Mouse (Mus musculus) layer of hippocampus, adult 18-20 months (tissue): ENCODE measurements around the gene Acacb. TPM values are rescaled to one million over a fixed set of nuclear protein-coding genes. Genes with fewer than 3 reads are reported as not detected.
A peak's percentile ranks its signal among the peaks of the same experiment; 100 is the strongest.

Experiments
- DNase-seq, 2 experiments: peaks; one replicate each; pipeline ENCODE4 v3.0.0; 2022; ENCODE audit warnings: low spot score in 2 of 2
- total RNA-seq, 2 experiments: library from RNA; stranded (reverse); gene quantifications; 2 replicates each; pipeline ENCODE4 v1.2.3; 2021

Acacb gene
- total RNA-seq, 2 experiments from 2014 or later, result 6.4 to 6.5 TPM

DNA sequence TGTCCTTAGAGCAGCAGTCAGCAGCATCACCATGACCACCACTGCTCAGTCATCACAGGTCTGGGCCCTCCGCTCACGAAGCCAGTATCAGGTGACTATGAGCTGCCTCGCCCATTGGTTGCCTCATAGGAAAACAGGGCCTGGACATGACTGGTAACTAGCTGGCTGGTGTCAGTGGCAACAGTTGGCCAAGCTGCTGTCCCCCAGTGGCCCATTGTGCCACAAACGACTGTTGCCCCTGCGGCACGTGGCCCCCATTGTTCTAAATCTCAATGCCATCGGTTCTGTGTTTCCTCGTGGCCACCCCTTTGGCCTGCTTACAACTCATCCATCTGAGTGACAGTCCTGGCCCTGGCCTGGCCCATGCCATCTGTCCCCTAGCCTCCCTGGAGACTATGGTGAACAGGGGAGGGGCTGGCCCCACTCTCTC lies 117.7 kb downstream of the Acacb start:
- no peak for DNase-seq

DNA sequence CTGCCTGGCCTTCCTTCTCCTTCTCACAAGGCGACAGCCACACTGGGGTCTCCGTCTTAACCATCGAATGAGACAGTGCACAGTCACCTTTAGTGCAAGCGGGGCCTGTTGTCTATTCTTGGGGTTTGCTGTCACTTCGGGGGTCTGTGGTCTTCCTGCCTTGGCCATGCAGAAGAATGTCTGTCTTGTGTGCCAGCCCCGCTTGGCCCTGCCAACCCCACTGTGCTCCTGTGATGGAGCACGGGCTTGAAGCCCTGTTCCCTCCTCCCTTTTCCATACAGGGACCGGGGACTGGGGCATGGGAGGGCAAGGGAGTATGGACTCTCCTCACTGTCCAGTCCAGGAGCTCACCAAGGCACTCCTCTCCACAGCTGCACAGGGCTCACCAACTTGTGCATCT lies 118.5 kb downstream of the Acacb start:
- DNase-seq, result no peak

GRCm38 (mm10) chr5:114268646-114269045 lies 122.3 kb downstream of the Acacb start:
- no peak for DNase-seq

- DNase-seq, result no peak
Measured at GRCm38 (mm10) chr5:114269499-114269898, 123.2 kb downstream of the Acacb start.

DNA sequence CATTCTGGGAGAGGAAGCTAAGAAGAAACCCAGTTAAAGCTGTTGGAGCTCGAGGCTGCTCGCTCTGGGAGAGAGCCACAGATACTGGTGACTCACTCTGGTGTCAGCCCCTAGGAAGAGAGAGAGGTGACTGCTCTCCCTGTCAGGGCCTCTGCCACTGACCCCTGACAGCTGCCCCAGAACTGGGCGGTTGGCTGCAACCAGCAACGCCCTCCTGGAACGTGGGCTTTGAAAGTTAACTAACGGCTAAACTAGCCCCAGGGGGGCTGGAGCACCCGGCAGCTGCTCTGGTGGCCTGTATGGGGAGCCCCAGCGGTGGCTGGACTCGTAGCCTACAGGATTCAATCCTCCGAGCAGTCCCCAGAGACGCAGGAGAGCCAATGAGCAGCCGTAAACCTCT lies 123.6 kb downstream of the Acacb start:
- DNase-seq, result no peak

DNA sequence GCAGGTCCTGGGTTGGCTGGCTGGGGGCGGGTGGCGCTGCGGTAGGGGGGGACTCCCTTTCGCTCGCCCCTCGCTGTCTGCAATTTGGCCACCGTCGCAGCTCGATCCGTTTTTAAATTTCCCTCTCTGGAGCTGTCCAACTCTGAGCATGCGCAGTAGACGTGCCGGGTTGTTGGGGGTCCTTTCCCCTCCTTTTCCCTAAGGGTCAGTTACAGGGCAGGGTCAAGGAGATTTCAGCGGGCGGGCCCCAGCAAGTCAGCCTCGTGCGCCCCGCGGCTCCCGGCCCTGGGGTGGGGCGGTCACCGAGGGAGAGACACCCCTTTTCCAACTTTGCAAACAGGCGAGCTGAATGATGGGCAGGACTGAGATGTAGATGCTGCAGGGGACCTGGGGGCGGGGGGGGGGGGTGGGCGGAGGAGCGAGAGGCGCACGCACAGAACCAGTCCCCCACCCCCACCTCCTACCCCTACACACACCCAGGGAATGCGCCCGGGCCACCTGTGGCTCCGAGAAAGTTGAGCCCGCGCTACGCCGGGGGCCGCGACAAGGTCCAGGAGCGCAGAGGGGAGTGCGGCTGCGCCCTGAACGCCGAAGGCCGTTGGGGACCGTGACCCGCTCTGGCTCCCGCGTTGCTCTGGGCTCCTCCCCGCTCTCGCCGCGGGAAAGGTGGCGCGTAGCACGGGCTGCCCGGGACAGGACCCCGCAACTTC lies 127.5 kb downstream of the Acacb start, which contains the start of gene Foxn4:
TSS of gene Foxn4 (minus strand) at position 115 of the 710 bp plus-strand sequence.
- no peak for DNase-seq

GRCm38 (mm10) chr5:114275339-114275738 lies 129.0 kb downstream of the Acacb start:
- DNase-seq, result no peak

DNA sequence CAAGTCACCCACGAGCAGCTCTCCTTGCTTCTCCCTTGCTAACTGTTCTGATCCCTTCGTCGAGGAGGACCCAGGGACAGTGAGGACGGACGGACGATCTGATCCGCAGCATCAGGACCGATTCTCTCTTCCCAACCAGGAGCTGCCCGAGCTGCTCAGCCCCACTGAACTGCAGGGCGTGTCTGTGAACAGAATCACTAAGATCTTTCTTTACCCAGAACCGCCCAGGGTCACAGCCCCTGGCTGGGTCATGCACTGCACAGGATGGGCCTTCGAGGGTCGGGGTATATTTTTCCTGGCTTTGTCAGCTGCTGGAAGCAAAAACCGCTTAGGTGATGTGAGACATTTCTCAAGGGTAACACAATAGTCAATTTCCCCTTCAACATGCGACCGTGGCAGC lies 129.7 kb downstream of the Acacb start:
- no peak for DNase-seq

GRCm38 (mm10) chr5:114279382-114280143 lies 133.2 kb downstream of the Acacb start:
- DNase-seq, result no peak

GRCm38 (mm10) chr5:114282346-114282745 lies 136.0 kb downstream of the Acacb start:
- no peak for DNase-seq

DNA sequence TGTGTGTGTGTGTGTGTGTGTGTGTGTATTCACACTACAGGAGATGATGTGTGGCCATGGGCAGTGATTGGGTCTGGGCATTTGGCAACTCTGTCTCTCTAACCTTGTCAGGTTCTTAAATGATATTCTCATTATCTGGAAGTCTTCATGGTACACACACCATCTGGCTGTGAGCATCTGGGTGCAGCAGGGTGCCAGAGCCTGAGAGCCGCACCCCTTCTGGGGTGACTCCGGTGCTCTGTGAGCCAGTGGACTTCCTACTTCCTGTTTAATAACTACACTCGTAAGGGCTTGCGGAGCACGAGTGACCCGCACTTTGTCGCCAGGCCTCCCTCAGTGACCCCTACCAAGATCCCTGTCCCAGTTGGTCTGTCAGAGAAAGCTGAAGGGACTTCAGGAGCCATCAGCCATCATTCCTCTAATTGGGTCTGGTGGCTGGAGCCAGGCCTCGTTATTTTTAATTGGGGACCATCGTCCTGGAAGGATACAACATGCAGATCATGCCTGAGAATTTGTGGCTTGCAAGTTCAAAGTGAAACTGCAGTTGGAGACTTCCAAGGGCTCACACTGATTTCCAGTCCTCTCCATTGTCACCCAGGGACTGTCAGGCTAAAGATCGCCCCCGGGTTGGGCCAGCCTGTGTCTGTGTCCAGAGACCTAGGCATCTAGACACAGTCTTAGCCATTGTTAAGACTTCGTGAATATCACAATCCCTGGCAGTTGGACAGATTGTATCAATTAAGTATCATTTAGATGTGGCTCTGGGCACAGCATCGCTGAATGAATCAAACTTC lies 138.5 kb downstream of the Acacb start:
- DNase-seq, result peak in 1 of 2 experiments; percentile 29

- DNase-seq, result peak; percentile 8 to 29
Measured at GRCm38 (mm10) chr5:114285398-114285700, 139.0 kb downstream of the Acacb start.

DNA sequence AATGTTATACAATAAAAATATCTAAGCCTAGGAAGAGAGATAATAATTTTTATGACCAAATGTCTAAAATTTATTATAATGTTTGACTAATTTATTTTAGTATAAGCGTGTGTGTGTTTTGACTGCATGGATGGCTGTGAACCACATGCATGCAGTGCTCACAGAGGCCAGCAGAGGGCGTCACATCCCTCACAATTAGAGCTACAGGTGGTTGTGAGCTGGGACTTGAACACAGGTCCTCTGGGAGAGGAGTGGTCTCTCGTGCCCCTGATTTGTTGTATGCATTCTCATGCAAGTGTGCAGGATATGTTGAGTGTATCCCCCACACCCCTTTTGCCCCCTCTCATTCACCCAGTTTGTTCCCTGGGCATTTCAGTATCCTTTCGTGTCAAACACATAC lies 139.8 kb downstream of the Acacb start:
- no peak for DNase-seq

DNA sequence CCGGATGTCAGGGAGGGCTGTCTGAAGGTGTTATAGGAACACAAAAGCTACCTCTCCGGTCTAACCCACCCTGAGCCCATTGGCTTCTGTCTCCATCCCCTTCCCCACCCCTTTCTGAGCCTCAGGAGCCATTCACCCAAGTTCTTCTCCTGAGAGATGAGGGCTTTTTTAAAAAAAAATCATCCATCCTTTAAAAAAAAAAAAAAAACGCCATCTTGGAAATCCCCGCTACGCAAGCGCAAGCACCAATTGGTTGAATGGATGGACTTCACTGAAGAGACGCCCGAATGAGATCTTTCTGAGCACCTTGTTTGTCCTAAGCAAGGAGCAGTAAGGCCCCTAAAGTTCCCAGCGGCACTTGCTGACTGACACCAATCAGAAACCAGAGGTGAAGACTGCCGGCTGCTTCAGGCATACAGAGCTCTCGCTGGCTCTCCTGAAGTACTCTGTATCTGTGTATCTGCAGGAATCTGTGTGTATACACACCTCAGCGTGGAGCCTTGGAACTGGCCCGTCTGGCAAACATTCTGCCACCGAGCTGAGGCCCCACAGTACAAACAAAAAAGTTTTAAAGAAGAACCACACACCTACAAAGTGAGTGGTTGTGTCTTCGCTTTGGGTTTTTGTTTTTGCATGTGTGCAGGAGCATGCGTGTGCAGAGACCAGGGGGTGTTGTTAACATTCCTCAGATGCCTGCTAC lies 140.7 kb downstream of the Acacb start:
- DNase-seq, result no peak

GRCm38 (mm10) chr5:114288396-114288795 lies 142.1 kb downstream of the Acacb start:
- no peak for DNase-seq

DNA sequence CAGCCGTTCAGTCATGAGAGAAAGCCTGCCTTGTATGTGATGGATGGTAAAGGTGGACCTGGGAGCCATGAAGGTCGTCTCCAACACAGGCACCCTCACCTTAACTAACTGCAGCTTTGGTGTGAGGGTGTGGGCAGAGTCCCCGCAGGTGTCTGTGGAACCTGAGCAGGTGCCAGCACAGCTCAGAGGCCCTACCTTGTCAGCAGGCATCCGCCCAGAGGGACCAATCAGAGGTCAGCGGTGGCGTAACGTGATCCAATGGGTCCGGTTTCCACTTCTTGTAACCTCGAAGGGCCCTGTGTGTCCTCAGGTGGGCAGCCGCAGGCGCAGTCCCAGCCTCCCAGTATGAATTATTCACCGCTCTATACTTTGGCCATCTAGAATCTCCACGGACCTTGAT lies 142.5 kb downstream of the Acacb start, which contains the start of gene Myo1h:
TSS of gene Myo1h (plus strand) at position 293 of the 400 bp plus-strand sequence.
- DNase-seq, result no peak

DNA sequence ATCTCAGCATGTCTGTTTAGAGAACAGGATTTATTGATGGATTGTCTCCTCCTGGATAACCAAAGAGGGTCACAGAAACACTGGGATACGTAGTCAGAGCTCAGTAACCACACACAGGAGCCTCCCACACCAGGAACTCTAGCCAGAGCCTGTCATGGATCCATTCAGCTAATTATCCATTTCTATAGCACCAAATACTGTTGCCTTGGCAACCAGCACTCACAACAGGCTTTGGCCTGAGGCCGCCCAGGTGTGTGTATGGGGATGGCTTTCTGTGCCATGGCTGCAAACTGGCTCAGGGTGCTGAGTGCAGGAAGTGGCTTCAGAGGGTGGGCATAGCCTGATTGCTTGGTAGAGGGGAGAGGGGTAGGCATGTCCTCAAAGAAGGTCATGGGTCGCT lies 143.7 kb downstream of the Acacb start:
- peak in 1 of 2 experiments; percentile 12 for DNase-seq

DNA sequence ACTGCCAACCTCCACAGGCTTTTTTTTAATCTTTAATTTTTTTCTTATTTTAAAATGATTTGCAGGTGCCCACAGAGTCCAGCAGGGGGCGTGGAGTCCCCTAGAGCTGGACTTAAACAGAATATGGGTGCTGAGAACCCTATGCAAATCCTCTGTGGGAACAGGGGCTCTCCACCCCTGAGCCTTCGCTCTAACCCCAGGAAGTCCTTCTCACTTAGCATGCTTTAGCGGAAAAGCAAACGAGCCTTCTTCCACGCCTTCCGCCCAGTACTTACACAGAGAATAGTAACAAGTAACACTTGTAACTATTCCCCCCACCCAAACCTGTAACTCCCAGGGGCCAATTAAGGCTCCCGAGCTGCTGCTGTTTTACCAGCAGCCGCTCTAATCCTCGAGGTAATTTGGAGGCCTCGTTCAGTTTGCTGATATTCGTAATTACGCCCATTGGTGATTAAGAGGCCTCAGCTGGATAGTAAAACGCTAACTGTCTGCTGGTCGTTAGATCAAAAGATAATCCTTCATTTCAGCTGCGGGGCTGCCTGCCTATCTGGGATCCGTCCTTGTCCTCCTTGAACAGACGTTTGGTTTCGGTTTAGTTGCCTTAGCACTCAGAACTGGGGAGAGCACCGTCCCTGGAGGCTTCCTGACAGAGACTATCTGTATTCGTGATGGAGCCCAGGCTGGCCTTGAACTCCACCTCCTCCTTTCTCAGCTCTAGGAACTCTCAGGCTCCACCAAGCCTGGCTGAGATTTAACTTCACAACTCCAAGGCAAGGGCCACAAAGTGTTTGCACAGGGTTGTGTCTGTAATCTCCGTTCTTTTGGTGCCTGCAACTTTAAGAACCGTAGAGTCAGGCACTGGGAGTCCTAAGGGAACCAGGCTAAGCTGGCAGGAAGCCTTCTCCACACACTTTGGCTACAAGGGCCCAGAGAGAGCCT lies 150.6 kb downstream of the Acacb start:
- no peak for DNase-seq

- no peak for DNase-seq
Measured at GRCm38 (mm10) chr5:114298212-114298894, 152.0 kb downstream of the Acacb start.
